Mouse (Mus musculus) T-helper 1 cell (primary cell): ENCODE results near the gene Gm49721.
"Not testable (repeated sequence)": the region's sequence is repeated elsewhere in the genome, so short reads cannot be mapped to it uniquely, and the experiment has no call there.

ENCODE experiments used
- in situ Hi-C: fragments of 300-600 bp; cut with MboI, MseI; formaldehyde crosslinking; loops from one replicate; pipeline ENCODE4 v1.15.1; 2025; ENCODE audit warnings: high pct_unique_total_duplicates

Gene Gm49721

GRCm38 (mm10) chr17:6979380-6979779 lies 676 bp downstream of the Gm49721 start:
- in situ Hi-C loops, result not testable (repeated sequence)

DNA sequence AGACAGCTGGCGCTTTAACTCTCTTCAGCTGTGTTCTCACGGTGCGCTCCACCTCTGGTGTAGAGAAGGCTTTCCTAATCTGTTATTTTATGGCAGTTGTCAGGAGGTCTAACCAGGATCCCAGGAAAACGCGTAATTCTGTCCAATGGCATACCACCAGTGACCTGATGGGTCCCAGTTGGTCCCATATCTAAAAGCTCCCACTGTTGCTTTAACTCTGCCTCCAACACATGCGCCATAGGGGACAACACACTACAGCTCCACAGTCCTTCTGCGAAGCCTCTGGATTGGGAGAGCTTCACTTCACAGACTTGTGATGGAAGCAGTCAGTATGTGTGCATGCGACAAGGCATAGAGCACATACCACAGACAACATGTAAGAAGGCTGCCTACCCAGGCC lies 1.4 kb downstream of the Gm49721 start:
- in situ Hi-C loops, result not testable (repeated sequence)

DNA sequence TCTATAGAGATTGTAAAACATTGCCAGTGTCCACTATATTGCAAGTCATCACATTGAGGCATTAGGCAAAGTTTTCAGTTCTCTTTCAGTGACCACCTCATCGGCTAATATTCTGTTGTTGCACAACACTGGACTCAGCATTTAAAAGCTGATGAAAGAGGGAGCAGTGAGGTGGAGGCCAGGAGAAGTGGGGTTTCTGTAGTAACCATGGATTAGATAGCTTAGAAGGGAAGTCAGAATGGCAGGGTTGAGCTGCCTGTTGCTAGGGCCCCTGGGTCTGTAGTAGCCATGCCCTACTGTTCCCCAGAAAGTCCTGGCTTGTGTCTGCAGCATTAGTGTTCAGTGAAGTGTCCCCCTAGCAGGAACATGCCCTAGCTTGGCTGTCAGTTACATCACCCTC lies 7.4 kb downstream of the Gm49721 start:
- in situ Hi-C loops, result not testable (repeated sequence)

DNA sequence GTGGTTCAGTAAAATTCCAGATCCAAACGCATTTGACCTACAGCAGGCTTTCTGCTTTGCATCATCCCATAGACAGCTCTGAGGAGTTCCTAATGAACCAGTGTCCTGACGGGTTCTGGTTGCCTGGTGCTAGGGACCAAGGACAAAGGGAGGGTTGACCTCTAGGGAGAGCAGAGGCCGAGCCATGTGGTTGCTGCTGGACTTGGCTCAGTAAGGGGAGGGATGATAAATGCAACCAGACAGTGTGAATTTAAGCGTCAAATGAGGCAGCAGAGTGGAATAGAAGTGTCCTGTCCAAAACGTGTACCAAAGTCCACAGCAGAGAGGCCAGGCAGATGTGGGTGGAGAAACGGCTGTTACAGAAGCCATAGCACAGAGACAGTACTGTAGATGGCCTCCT lies 16.8 kb downstream of the Gm49721 start:
- in situ Hi-C loops, result loop anchor here (5.0 kb wide), 1 partner anchor 1137 kb away; no protein-coding TSS in a partner anchor

- in situ Hi-C loops, result loop anchor here (5.0 kb wide), 1 partner anchor 1135 kb away; no protein-coding TSS in a partner anchor
These were observed 18.1 kb downstream of the Gm49721 start for GRCm38 (mm10) chr17:6996826-6997225.

DNA sequence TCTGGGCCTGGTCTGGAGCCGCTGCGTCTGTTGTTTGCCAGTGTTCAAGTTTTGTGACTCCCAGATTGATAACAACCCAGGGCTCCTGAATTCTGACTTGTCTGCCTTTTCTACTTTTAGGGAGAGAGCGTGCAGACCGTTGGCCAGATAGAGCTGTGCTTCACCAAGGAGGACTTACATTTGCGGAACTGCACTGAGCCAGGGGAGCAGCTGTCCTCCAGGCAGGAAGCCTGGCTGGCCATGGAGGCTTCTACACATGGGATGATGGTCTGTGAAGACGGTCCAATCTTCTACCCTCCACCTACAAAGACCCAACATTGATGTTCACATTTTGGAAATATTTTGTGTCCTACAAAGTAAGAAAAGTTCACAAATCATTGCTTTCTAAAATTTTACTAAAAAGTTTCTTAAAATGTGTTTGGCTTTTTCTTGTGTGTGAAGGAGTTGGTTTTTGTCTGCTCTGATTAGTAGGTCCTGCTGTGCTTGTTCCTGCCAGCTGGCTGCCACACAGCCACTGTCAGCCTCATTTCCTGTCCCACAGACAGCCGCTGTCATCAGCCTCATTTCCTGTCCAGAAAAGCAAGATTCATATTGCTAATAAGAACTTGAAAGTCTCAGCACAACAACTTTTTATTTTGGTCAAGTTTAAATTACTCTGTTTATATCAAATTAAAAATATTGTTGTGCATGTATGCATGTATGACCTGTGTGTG lies 19.2 kb downstream of the Gm49721 start:
- in situ Hi-C loops, result loop anchor here (5.0 kb wide), 1 partner anchor 1134 kb away; no protein-coding TSS in a partner anchor

DNA sequence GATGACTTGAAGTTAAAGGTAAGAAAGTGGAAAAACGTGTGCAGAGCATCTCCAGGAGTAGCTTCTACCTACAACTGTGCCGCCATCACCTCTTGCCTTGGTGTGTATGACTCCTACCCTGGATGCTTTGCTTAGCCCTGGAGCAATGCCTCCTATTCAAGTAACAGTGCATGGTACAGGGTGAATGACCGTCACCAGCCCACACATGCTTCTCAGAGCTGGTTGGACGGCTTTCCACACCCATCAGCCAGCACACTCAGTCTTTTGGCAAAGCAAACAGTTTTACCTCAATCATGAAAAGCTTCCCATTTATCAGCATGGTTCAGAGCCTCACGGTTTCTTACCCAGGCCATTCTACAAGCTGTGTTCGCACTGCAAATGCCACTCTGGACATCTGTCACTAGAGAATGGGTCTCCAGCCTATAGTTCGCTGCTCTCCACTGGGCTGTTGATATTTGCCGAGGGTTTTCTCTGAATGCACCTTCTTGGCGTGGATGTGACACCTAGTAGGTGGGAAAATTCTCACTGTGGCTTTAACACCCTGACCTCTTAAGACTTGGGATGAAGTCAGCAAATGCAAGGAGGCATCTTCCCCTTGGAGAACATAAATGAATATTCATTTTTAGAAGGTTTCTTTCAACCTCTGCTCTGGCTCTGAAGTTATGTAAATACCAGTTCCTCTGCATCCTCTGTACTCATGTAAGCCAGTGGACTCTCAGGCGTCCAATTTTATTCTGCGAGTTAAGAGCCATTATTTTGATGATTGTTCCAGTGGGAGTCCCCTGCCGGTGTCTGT lies 23.3 kb downstream of the Gm49721 start:
- in situ Hi-C loops, result not testable (repeated sequence)

- in situ Hi-C loops, result not testable (repeated sequence)
These were observed 24.7 kb downstream of the Gm49721 start for GRCm38 (mm10) chr17:7003392-7003791.

DNA sequence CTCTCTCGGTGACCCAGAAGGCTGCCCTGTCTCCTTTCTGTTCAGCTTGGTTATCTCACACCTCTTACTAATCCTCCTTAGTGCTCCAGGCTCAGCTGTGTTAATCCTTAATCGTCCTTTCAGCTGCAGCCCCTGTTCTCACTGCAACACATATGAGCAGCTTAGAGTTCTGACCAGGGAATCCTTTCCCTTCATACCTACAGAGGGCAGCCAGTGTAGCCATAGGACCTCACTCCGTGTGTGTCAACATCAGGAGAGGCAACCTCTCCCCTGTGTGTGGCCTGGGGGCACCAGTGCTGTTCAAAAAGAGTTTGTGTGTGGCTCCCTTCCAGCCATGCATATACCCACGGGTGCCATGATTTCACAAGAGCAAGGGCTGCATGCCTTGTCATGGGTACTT lies 26.9 kb downstream of the Gm49721 start:
- in situ Hi-C loops, result not testable (repeated sequence)

DNA sequence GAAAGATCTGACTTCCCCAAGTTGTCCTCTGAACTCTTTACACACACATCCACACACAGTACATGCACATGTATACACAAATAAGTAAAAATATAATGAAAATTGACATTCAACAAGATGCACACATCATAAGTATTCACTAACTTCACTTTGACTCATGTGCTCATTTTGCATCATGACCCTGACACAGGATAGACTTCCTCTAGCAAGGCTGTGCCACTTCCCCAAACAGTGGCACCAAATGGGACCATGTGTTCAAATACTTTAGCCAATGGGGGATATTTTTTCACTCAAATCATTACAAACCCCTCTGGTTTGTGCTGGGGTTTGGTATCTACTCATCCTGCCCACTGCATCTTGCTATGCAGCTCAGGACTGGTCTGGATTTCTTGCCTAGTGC lies 30.2 kb downstream of the Gm49721 start:
- in situ Hi-C loops, result not testable (repeated sequence)

DNA sequence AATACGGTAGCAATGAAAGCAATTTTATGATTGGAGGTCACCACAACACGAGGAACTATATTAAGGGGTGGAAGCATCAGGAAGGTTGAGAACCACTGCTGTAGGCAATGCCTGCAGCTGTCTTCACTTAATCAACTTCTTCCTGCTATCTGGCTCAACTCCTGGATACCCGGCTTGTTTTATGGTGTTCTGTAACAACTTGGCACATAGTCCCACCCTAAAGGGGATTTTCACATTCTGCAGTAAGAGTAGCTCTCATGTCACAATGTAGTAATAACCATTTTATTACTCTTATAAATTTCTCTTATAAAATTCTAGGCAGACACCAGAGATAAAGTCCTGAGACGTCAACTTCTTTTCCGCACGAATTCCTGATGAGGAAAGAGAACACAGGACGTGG lies 30.7 kb downstream of the Gm49721 start:
- in situ Hi-C loops, result not testable (repeated sequence)

- in situ Hi-C loops, result loop anchor here (5.0 kb wide), 1 partner anchor 1107 kb away; no protein-coding TSS in a partner anchor
These were observed 31.2 kb downstream of the Gm49721 start for GRCm38 (mm10) chr17:7009901-7010300.

DNA sequence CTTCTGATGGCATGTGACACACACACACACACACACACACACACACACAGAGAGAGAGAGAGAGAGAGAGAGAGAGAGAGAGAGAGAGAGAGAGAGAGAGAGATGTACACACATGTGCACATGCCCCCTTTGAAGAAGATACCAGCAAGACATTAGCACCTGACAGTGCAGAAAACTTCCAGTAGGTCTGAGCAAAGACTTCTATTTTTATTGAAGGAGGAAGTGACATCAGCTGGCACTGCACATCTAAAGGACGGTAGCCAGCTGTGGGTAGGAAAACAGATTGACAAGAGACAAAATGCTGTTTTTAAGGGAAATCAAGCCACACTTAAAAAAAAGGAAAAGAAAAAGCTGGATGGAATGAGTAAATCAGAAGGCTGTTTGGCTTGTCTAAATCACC lies 35.5 kb downstream of the Gm49721 start:
- in situ Hi-C loops, result loop anchor here (5.0 kb wide), 1 partner anchor 1103 kb away; no protein-coding TSS in a partner anchor

DNA sequence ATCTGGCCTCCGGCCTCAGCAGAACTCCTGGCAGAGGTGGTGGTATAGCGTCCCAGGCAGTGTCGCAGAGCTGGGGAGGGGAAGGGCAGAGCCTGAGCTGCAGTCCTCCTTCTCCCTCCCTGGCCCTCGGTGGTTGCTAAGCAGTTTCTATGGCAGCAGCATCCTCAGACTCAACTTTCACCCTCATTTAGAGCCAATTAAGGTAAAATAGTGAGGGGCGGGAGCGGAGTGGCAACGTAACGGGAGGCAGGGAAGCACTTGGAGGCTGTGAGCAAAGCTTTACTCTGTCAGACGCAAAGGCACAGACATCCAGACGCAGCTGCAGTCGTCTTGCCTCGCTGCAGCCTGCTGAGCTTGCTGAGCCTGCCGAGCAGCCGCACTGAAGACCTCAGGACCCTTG lies 46.6 kb downstream of the Gm49721 start, which contains the start of gene Gm1604a:
Gm1604a (plus strand) TSS at position 312 of the 400 bp plus-strand sequence.
- in situ Hi-C loops, result not testable (repeated sequence)

- in situ Hi-C loops, result not testable (repeated sequence)
These were observed 47.2 kb downstream of the Gm49721 start for GRCm38 (mm10) chr17:7025764-7026346.

- in situ Hi-C loops, result not testable (repeated sequence)
These were observed 51.5 kb downstream of the Gm49721 start for GRCm38 (mm10) chr17:7030204-7030603.

DNA sequence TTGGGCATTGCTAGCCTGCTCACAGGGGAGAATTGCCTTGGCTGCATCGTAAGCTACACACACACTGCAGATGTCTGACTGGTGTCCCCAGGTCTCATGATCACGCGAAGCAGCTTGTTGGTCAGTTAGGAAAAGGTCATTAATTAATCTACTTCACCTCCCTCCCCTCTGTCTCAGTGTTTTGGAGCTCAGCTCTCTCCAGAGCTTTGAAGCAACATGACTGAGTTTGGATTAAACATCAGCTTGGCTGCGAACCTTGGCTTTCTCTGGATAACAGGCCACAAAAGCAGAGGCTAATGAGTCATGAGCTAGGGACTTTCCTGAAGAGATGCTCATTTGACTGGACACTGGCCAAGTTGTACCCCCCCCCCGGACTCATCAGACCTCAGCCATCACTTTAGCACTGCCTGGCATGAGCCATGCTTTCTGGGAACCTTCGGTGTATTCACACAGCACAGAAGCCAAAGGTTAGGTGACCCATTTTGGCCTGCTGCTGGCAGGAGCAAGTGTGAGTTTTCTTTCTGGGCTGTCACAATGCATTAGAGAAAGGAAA lies 52.0 kb downstream of the Gm49721 start:
- in situ Hi-C loops, result not testable (repeated sequence)

DNA sequence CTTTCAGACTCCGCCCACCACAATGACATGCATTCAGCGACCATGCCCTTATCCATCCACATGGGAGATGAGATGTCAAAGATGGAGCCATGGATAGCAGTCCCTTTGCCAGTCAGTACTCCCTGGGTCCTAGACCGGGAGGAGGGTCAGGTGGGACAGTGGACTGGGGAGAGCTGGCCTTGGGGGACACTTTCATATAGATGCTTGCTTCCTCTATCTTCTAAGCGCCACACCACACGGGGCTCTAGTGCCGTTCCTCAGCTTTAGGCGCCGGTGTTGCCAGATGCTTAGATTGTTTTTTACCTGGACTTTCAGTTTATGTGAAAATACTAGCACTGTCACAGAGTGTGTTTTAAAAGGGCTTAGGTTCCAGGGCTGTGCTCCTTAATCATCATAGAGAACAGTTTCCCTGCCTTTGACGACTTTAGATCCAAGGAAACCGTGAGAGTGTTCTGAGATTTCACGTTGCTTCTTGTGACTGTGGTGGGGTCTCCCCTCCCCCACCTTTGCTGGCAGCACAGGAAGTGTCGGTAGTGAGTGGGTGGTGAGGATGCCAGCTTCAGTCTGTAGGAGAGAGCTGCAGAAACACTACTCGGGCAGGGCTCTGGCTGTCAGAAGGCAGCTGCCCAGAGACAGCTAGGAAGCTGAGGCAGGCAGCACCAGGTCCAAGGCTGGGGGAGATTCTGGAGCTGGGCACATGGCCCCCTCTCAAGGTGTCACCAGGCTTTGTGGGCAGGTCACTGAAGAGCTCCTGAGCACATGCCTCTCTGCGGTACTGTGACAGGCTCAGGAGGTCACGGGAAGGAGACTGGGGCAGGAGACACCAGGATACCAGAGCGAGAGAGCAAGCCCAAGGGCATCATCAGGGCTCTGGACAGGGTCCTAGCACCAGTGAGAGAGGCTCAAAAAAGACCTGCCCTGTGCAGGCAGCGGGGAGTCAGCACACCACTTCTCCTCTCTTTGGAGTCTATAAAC lies 54.8 kb downstream of the Gm49721 start:
- in situ Hi-C loops, result not testable (repeated sequence)

DNA sequence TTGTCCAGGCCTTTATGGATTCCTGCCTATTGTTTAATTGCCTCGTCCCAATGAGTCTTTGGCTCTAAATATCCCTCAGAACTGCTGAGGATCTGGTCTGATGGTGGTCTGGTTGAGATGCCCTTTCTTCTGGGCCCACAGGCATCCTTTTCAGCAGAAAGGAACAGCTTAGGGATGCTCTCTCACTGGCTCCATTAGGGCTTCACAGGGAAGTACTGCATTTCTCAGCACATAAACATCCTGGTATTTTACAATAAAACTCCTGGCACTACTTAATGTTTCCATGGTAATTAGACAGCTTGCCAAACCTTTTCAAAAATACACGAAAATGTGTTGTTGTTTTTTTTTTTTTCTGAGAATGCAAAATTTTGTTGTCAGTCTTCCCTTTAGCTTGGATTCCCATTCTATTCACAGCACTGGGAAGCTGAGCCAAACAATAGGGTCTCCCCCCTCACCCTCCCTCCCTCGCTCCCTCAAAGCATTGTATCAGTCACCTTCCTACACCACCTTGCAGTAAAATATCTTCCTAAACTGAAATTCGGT lies 90.4 kb downstream of the Gm49721 start:
- in situ Hi-C loops, result not testable (repeated sequence)

GRCm38 (mm10) chr17:7069561-7070240 lies 91.0 kb downstream of the Gm49721 start:
- in situ Hi-C loops, result loop anchor here (5.0 kb wide), 1 partner anchor 983 kb away; no protein-coding TSS in a partner anchor
